Mouse (Mus musculus) liver, embryonic 18 days (tissue): ENCODE measurements around the gene Npvf. TPM values are rescaled to one million over a fixed set of nuclear protein-coding genes. Genes with fewer than 3 reads are reported as not detected.

ENCODE experiments used
- polyA plus RNA-seq: library from polyadenylated mRNA; depleted of rRNA; stranded (reverse); fragments of >200 nt; gene quantifications from 2 replicates; pipeline ENCODE4 v1.2.3, GENCODE M21; 2012; rRNA removed

The Npvf gene
- not detected in 2 replicates for polyA plus RNA-seq

GRCm38 (mm10) chr6:50654356-50654755 lies at the start of gene Npvf:
Gene Npvf (minus strand): TSS chr6:50654439.

Other genes starting within 250 kb of the Npvf start
- 1.1 and 1.2 TPM in 2 replicates for gene Osbpl3, start 198.2 kb downstream of the Npvf start, polyA plus RNA-seq
- 20.9 and 23.5 TPM in 2 replicates for gene Cycs, start 87.9 kb downstream of the Npvf start, polyA plus RNA-seq
- gene 4921507P07Rik, start 57.8 kb downstream of the Npvf start, polyA plus RNA-seq = 0.89 and 1.1 TPM in 2 replicates